Mouse (Mus musculus) A20 (cell line): ENCODE measurements around the gene Prkd2.
A peak's percentile ranks its signal among the peaks of the same experiment; 100 is the strongest.

Source experiments
- DNase-seq: peaks from one replicate; pipeline ENCODE4 v3.0.0-alpha.2; 2011; ENCODE audit warnings: low read depth, low spot score

Gene Prkd2

GRCm38 (mm10) chr7:16859902-16860651 is 17.4 kb downstream of the Prkd2 start:
- peak; percentile 58 for DNase-seq

- no peak for DNase-seq
These were observed 24.8 kb downstream of the Prkd2 start for GRCm38 (mm10) chr7:16867488-16867887.

- DNase-seq: no peak
These were observed 26.8 kb downstream of the Prkd2 start for GRCm38 (mm10) chr7:16869497-16869896.

- DNase-seq: no peak
These were observed 28.9 kb downstream of the Prkd2 start for GRCm38 (mm10) chr7:16871600-16871999.

- no peak for DNase-seq
These were observed 29.8 kb downstream of the Prkd2 start for GRCm38 (mm10) chr7:16872478-16872877.

GRCm38 (mm10) chr7:16873392-16873791 is 30.7 kb downstream of the Prkd2 start:
- no peak for DNase-seq

- peak; percentile 86 for DNase-seq
These were observed 31.5 kb downstream of the Prkd2 start for GRCm38 (mm10) chr7:16874190-16874589.

GRCm38 (mm10) chr7:16874756-16875309 is 32.1 kb downstream of the Prkd2 start:
- DNase-seq: peak; percentile 100

- no peak for DNase-seq
These were observed 32.4 kb downstream of the Prkd2 start, which contains the start of gene Dact3 for GRCm38 (mm10) chr7:16875310-16875325. Dact3 (plus strand) TSS chr7:16875317.

GRCm38 (mm10) chr7:16875326-16875725 is 32.6 kb downstream of the Prkd2 start:
- no peak for DNase-seq

- DNase-seq: no peak
These were observed 33.3 kb downstream of the Prkd2 start for GRCm38 (mm10) chr7:16876006-16876405.

- DNase-seq: no peak
These were observed 33.9 kb downstream of the Prkd2 start for GRCm38 (mm10) chr7:16876608-16877007.

- peak; percentile 22 for DNase-seq
These were observed 35.0 kb downstream of the Prkd2 start for GRCm38 (mm10) chr7:16877717-16878116.

GRCm38 (mm10) chr7:16879796-16880547 is 37.3 kb downstream of the Prkd2 start:
- no peak for DNase-seq

- DNase-seq: no peak
These were observed 37.9 kb downstream of the Prkd2 start for GRCm38 (mm10) chr7:16880615-16881014.

GRCm38 (mm10) chr7:16883162-16883561 is 40.5 kb downstream of the Prkd2 start:
- DNase-seq: no peak

- DNase-seq: no peak
These were observed 41.6 kb downstream of the Prkd2 start for GRCm38 (mm10) chr7:16884334-16884733.

- no peak for DNase-seq
These were observed 42.6 kb downstream of the Prkd2 start for GRCm38 (mm10) chr7:16885271-16885776.

- no peak for DNase-seq
These were observed 43.2 kb downstream of the Prkd2 start for GRCm38 (mm10) chr7:16885905-16886304.

- DNase-seq: no peak
These were observed 47.8 kb downstream of the Prkd2 start for GRCm38 (mm10) chr7:16890536-16890935.

- no peak for DNase-seq
These were observed 48.2 kb downstream of the Prkd2 start for GRCm38 (mm10) chr7:16890944-16891343.

GRCm38 (mm10) chr7:16891641-16892351 is 49.1 kb downstream of the Prkd2 start, which contains the start of gene Gng8:
Gng8 (plus strand) TSS chr7:16891786.
- DNase-seq: peak; percentile 90
